Mouse (Mus musculus): ENCODE results near the gene Sept8. TPM values are rescaled to one million over a fixed set of nuclear protein-coding genes. Genes with fewer than 3 reads are reported as not detected.

Gene Sept8
- total RNA-seq, 2 experiments from 2014 or later: 9.5 to 14.0 TPM

DNA sequence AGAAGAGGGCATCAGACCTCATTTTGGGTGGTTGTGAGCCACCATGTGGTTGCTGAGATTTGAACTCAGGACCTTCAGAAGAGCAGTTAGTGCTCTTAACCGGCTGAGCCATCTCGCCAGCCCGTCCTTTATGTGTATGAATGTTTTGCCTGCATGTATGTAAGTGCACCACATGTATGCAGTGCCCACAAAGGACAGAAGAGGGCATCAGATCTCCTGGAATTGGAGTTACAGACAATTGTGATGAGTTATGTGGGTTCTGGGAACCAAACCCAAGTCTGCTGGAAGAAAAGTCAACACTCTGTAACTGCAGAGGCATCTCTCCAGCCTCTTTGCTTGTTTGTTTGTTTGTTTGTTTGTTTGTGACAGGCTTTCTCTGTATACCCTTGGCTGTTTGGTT lies 61.5 kb downstream of the Sept8 start:
- no peak for DNase-seq
- intact Hi-C loops (cut with DNase I): no loop called here
- TF ChIP-seq CTCF (IDR thresholded peaks at IDR 0.05): peak; percentile 8; the same call in 1 of the 2 replicates
- Histone ChIP-seq H3K27ac (no peak overlapping the region), H3K4me3 (no peak overlapping the region)

DNA sequence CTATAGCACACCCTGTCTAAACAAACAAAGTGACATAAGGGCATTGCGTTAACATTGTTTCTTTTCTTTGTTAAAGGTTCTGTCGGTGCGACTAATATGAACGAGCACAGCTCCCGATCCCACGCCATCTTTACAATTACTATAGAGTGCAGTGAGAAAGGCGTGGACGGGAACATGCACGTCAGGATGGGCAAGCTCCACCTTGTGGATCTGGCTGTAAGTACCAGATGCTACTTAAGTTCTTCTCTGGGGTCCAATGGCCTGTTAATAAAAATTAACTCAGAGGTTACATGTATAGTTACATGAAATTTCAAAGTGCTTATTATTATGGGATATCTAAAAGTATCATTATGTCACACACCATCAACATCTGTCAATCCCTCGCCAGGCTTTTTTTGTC lies 64.1 kb downstream of the Sept8 start:
- TF ChIP-seq CTCF (IDR thresholded peaks at IDR 0.05): peak; percentile 24
- no peak for DNase-seq
- H3K4me3 ChIP-seq: no peak overlapping the region
- intact Hi-C loops (cut with DNase I): no loop called here
- no peak overlapping the region for H3K27ac ChIP-seq

DNA sequence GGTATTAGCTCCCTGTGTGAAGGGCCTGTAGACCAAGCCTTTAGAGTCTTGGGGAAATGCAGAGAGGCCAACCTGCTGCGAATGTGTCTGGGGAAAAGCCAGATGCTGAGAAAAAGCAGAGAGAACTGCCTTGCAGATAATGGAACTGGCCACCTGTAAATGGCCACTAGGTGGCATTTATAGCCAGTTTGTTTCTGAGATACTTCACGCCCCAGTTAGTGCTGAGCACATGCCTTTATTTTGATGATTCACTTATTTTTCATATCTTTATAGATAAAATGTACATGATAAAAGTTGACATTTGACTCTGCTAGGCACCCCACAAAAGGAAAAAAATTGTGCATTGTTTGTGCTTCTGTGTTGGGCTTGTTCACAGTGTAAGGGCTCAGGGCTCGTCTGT lies 65.8 kb downstream of the Sept8 start:
- intact Hi-C loops (cut with DNase I): no loop called here
- DNase-seq: no peak
- H3K4me3 ChIP-seq: no peak overlapping the region
- no peak overlapping the region for H3K27ac ChIP-seq
- peak; percentile 60 for TF ChIP-seq CTCF (IDR thresholded peaks at IDR 0.05)

DNA sequence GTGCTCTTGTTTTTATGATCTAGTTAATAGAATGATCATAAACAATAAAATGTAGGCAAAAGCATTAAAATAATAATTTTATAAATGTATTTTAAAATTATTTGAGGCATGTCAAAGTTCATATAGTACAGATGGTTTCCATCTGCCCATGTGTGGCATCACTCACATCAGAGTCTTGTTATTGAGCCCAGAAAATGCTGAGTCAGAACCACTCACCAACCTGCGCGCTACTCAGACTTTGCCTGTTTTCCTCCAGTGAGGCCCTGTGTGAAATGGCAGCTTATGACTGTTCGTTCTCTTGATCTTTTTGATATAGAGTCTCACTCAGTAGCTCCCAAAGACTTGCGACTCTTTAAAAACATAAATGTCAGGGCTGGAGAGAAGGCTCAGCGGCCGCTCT lies 66.5 kb downstream of the Sept8 start:
- Histone ChIP-seq H3K4me3 (no peak overlapping the region), H3K27ac (no peak overlapping the region)
- no peak for DNase-seq
- TF ChIP-seq CTCF (IDR thresholded peaks at IDR 0.05): no peak
- intact Hi-C loops (cut with DNase I): no loop called here

DNA sequence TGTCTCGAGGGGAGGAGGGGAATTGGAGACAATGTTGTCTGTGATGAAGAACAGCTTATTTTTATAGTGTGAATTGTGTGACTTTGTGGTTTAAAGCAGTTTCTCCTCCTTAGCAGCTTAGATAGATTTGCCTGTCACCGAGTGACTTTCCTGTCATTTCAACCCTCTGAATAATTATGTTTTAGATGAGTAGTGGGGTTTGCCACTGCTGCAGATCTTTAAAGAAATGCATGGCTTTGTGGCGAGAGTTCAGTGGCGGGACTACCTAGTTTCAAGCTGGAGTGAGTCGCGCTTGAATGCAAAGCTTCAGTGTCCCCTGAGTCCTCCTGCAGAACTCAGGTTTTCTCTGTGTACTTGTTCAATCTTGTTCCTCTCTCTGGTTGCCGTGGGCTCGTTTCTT lies 69.2 kb downstream of the Sept8 start:
- no peak overlapping the region for H3K4me3 ChIP-seq
- no peak for TF ChIP-seq CTCF (IDR thresholded peaks at IDR 0.05)
- intact Hi-C loops (cut with DNase I): no loop called here
- no peak overlapping the region for H3K27ac ChIP-seq
- no peak for DNase-seq

DNA sequence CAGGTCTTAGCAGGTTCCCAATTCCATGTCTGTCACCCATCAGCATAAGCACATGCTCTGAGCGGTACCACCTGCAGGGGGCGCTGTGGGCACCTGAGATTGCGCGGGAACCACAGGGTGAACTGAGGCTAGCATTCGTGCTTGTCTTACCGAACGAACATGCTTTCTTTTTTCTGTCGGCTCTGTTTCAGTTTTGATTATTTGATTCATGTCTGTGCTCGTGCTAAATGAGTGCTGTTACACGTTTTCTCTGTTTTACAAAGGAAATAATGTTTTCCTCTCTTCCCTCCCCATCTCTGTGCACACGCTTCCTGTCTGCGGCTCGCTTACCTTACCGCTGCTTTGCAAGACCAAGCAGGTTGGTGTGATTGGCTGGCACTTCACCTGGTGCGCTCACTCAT lies 71.3 kb downstream of the Sept8 start:
- intact Hi-C loops (cut with DNase I): no loop called here
- peak; percentile 40 for DNase-seq
- TF ChIP-seq CTCF (IDR thresholded peaks at IDR 0.05): peak; percentile 62
- H3K27ac ChIP-seq: no peak overlapping the region
- no peak overlapping the region for H3K4me3 ChIP-seq

DNA sequence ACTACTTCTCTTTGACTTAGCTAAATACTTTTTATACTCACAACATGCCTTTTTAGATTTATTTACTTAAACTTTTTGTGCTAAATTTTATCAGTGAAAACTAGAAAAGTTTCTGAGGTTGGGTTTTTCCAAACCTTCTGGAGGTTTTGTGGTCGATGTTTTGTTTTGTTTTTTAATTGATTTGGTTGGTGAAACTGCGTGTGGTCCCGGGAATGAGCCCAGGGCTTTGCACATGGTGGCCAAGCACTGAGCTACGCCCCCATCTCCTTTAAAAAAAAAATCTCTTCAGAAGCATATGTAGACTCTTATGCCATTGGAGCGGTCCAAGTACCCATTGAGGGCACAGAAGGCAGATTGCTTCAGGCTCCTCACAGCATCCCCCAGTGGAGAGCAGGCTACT lies 72.1 kb downstream of the Sept8 start:
- no peak for TF ChIP-seq CTCF (IDR thresholded peaks at IDR 0.05)
- DNase-seq: no peak
- H3K4me3 ChIP-seq: no peak overlapping the region
- intact Hi-C loops (cut with DNase I): no loop called here
- H3K27ac ChIP-seq: no peak overlapping the region

Other genes with a start within 250 kb of the Sept8 start
- 100 to 1,000 TPM in 1 of 2 experiments, 10 to 100 TPM in 1; 80.2 to 106 TPM for gene Hspa4, start 218.8 kb upstream of the Sept8 start, total RNA-seq (2021)
- gene Zcchc10, start 194.6 kb upstream of the Sept8 start, total RNA-seq (2021): 1 to 10 TPM; 5.5 to 9.4 TPM
- 100 to 1,000 TPM in 1 of 2 experiments, 10 to 100 TPM in 1; 99.7 to 107 TPM for gene Aff4, start 168.4 kb upstream of the Sept8 start, total RNA-seq (2021)
- not detected for gene Leap2, start 96.1 kb upstream of the Sept8 start, total RNA-seq (2021)
- 1,000 to 10,000 TPM; 1,156 to 1,696 TPM for gene Uqcrq, start 88.4 kb upstream of the Sept8 start, total RNA-seq (2021)
- under 1 TPM; 0.26 to 0.61 TPM for gene Gdf9, start 88.2 kb upstream of the Sept8 start, total RNA-seq (2021)
- not detected for gene Gm10447, start 62.1 kb upstream of the Sept8 start, total RNA-seq (2021)
- under 1 TPM; 0.36 to 0.54 TPM for gene Shroom1, start 62.1 kb upstream of the Sept8 start, total RNA-seq (2021)
- not detected for gene Gm9837, start 48.8 kb upstream of the Sept8 start, total RNA-seq (2021)
- gene Gm9945, start 39.1 kb upstream of the Sept8 start, total RNA-seq (2021): not detected
- under 1 TPM; 0.06 to 0.15 TPM for gene Sowaha, start 39.0 kb upstream of the Sept8 start, total RNA-seq (2021)
- 1 to 10 TPM; 4.6 to 6.3 TPM for gene Kif3a, start 48.1 kb downstream of the Sept8 start, total RNA-seq (2021)
- gene Il4, start 99.4 kb downstream of the Sept8 start, total RNA-seq (2021): not detected
- gene Il13, start 115.4 kb downstream of the Sept8 start, total RNA-seq (2021): not detected
- gene Rad50, start 188.1 kb downstream of the Sept8 start, total RNA-seq (2021): 1 to 10 TPM; 4.1 to 5.2 TPM
- not detected for gene Il5, start 201.5 kb downstream of the Sept8 start, total RNA-seq (2021)

Data from gastrocnemius, adult 2 months (tissue).